Mouse (Mus musculus): Measurements from ENCODE around the gene Ier3. TPM values are rescaled to one million over a fixed set of nuclear protein-coding genes. Genes with fewer than 3 reads are reported as not detected.

Ier3 gene
- total RNA-seq, 1 experiment, result 32.3 TPM

DNA sequence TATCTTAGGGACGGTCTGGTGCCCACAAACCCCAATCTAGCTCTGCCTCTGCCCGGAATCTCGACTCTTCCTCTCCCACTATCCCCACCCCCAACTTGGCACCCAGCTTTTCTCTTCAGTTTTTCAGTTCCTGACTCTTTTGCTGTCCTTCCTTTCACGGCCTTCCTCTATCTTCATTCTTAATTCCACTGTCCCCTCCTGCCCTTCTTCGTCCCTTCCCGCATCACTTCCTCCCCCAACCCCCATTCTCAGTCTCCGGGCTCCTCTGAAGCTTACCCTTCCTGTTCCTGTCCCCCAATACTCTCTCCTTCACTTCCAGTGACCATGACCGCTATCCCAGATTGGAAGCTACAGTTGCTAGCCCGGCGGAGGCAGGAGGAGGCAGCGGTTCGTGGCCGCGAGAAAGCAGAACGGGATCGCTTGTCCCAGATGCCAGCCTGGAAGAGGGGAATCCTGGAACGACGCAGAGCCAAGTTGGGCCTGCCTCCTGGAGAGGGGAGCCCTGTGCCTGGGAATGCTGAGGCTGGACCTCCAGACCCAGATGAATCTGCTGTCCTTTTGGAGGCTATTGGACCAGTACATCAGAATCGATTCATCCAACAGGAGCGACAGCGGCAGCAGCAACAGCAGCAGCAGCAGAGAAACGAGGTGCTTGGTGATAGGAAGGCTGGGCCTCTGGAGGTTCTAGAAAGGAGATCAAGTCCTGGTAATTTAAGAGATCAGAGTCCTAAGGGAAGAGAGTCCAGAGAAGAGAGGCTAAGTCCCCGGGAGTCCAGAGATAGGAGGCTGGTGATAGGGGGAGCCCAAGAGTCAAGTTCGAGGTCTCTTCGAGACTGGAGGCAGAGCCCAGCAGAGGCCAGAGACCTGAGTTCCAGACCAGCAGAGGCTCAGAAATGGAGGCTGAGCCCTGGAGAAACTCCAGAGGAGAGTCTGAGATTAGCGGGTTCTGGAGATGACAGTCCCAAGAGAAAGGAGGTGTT, 45.7 kb downstream of the Ier3 start:
- Histone ChIP-seq H3K27ac (ENCODE audit: insufficient read depth, low read depth, low read length, poor library complexity, severe bottlenecking) (no peak overlapping the region), H3K9ac (ENCODE audit: insufficient read depth, low read depth, low read length, poor library complexity, severe bottlenecking) (peak overlapping the region; percentile 81), H3K4me1 (ENCODE audit: control insufficient read depth in 2 of 2, insufficient read depth in 2 of 2, low read length in 2 of 2, poor library complexity in 1 of 2) (peaks cover 6 to 15% of the 10 kb centered on the region in 2 experiments; a peak in 2 of 4 replicates), H3K4me3 (ENCODE audit: insufficient read depth in 1 of 2, low read depth in 1 of 2, low read length in 2 of 2, poor library complexity in 1 of 2, severe bottlenecking in 1 of 2) (peak overlapping the region; percentile 78 to 91), H3K36me3 (ENCODE audit: control insufficient read depth, insufficient read depth, low read length, poor library complexity, severe bottlenecking) (peaks cover 7% of the 10 kb centered on the region; the same call in 1 of the 2 replicates), H3K9me3 (ENCODE audit: control insufficient read depth, insufficient read depth, low read depth, low read length) (no peaks in the 10 kb centered on the region)
- in situ Hi-C loops (cut with MboI; ENCODE audit: low sequenced_read_pairs in 2 of 2, unreplicated experiment in 2 of 2), result no loop called here
- TF ChIP-seq ZNF384 (IDR thresholded peaks at IDR 0.05; ENCODE audit: low read depth, low read length), result no peak
- TF ChIP-seq ZC3H11A (IDR thresholded peaks at IDR 0.05; ENCODE audit: borderline replicate concordance, low read depth, low read length), result no peak
- no peak for TF ChIP-seq CHD2 (IDR thresholded peaks at IDR 0.05; ENCODE audit: low read depth, low read length)
- no peak for TF ChIP-seq MAFK (IDR thresholded peaks at IDR 0.05; ENCODE audit: insufficient read depth, low read depth, low read length)
- TF ChIP-seq HCFC1 (IDR thresholded peaks at IDR 0.05; ENCODE audit: borderline replicate concordance, insufficient read depth, low read length), result no peak
- DNase-seq (ENCODE audit: low read depth, low spot score), result no peak

GRCm38 (mm10) chr17:35868165-35868820, 46.8 kb downstream of the Ier3 start:
- Histone ChIP-seq H3K36me3 (ENCODE audit: control insufficient read depth, insufficient read depth, low read length, poor library complexity, severe bottlenecking) (peaks cover 5% of the 10 kb centered on the region; the same call in 1 of the 2 replicates), H3K27ac (ENCODE audit: insufficient read depth, low read depth, low read length, poor library complexity, severe bottlenecking) (peak overlapping the region; percentile 82), H3K9me3 (ENCODE audit: control insufficient read depth, insufficient read depth, low read depth, low read length) (no peaks in the 10 kb centered on the region), H3K4me1 (ENCODE audit: control insufficient read depth in 2 of 2, insufficient read depth in 2 of 2, low read length in 2 of 2, poor library complexity in 1 of 2) (peaks cover 6 to 14% of the 10 kb centered on the region in 2 experiments; a peak in 2 of 4 replicates), H3K9ac (ENCODE audit: insufficient read depth, low read depth, low read length, poor library complexity, severe bottlenecking) (peak overlapping the region; percentile 81; the same call in 1 of the 2 replicates), H3K4me3 (ENCODE audit: insufficient read depth in 1 of 2, low read depth in 1 of 2, low read length in 2 of 2, poor library complexity in 1 of 2, severe bottlenecking in 1 of 2) (peak overlapping the region; percentile 56 to 78)
- in situ Hi-C loops (cut with MboI; ENCODE audit: low sequenced_read_pairs in 2 of 2, unreplicated experiment in 2 of 2), result no loop called here
- no peak for DNase-seq (ENCODE audit: low read depth, low spot score)
- TF ChIP-seq MAFK (IDR thresholded peaks at IDR 0.05; ENCODE audit: insufficient read depth, low read depth, low read length) (no peak), HCFC1 (IDR thresholded peaks at IDR 0.05; ENCODE audit: borderline replicate concordance, insufficient read depth, low read length) (no peak), ZC3H11A (IDR thresholded peaks at IDR 0.05; ENCODE audit: borderline replicate concordance, low read depth, low read length) (no peak), CHD2 (IDR thresholded peaks at IDR 0.05; ENCODE audit: low read depth, low read length) (no peak), ZNF384 (IDR thresholded peaks at IDR 0.05; ENCODE audit: low read depth, low read length) (no peak)

GRCm38 (mm10) chr17:35868961-35869345, 47.5 kb downstream of the Ier3 start:
- no peak for TF ChIP-seq MAFK (IDR thresholded peaks at IDR 0.05; ENCODE audit: insufficient read depth, low read depth, low read length)
- no peak for TF ChIP-seq ZNF384 (IDR thresholded peaks at IDR 0.05; ENCODE audit: low read depth, low read length)
- no peak for TF ChIP-seq CHD2 (IDR thresholded peaks at IDR 0.05; ENCODE audit: low read depth, low read length)
- Histone ChIP-seq H3K4me1 (ENCODE audit: control insufficient read depth in 2 of 2, insufficient read depth in 2 of 2, low read length in 2 of 2, poor library complexity in 1 of 2) (peaks cover 6 to 11% of the 10 kb centered on the region in 2 experiments; a peak in 2 of 4 replicates), H3K36me3 (ENCODE audit: control insufficient read depth, insufficient read depth, low read length, poor library complexity, severe bottlenecking) (peaks cover 3% of the 10 kb centered on the region; the same call in 1 of the 2 replicates), H3K27ac (ENCODE audit: insufficient read depth, low read depth, low read length, poor library complexity, severe bottlenecking) (peak overlapping the region; percentile 82; the same call in 1 of the 2 replicates), H3K9me3 (ENCODE audit: control insufficient read depth, insufficient read depth, low read depth, low read length) (no peaks in the 10 kb centered on the region), H3K4me3 (ENCODE audit: insufficient read depth in 1 of 2, low read depth in 1 of 2, low read length in 2 of 2, poor library complexity in 1 of 2, severe bottlenecking in 1 of 2) (peak overlapping the region; percentile 56 to 78), H3K9ac (ENCODE audit: insufficient read depth, low read depth, low read length, poor library complexity, severe bottlenecking) (peak overlapping the region; percentile 81; the same call in 1 of the 2 replicates)
- in situ Hi-C loops (cut with MboI; ENCODE audit: low sequenced_read_pairs in 2 of 2, unreplicated experiment in 2 of 2), result no loop called here
- DNase-seq (ENCODE audit: low read depth, low spot score), result no peak

- H3K9me3 ChIP-seq (ENCODE audit: control insufficient read depth, insufficient read depth, low read depth, low read length), result no peaks in the 10 kb centered on the region
- peaks cover 6% of the 10 kb centered on the region in 2 experiments; a peak in 2 of 4 replicates for H3K4me1 ChIP-seq (ENCODE audit: control insufficient read depth in 2 of 2, insufficient read depth in 2 of 2, low read length in 2 of 2, poor library complexity in 1 of 2)
- in situ Hi-C loops (cut with MboI; ENCODE audit: low sequenced_read_pairs in 2 of 2, unreplicated experiment in 2 of 2), result loop anchor here in 1 of 2 experiments (5.0 kb wide), 1 partner anchor 42 kb away; no protein-coding TSS in a partner anchor
- no peak for TF ChIP-seq ZNF384 (IDR thresholded peaks at IDR 0.05; ENCODE audit: low read depth, low read length)
- no peak for TF ChIP-seq ZC3H11A (IDR thresholded peaks at IDR 0.05; ENCODE audit: borderline replicate concordance, low read depth, low read length)
- TF ChIP-seq HCFC1 (IDR thresholded peaks at IDR 0.05; ENCODE audit: borderline replicate concordance, insufficient read depth, low read length), result no peak
- no peak for TF ChIP-seq MAFK (IDR thresholded peaks at IDR 0.05; ENCODE audit: insufficient read depth, low read depth, low read length)
- no peak for TF ChIP-seq CHD2 (IDR thresholded peaks at IDR 0.05; ENCODE audit: low read depth, low read length)
- peak overlapping the region; percentile 82; the same call in 1 of the 2 replicates for H3K27ac ChIP-seq (ENCODE audit: insufficient read depth, low read depth, low read length, poor library complexity, severe bottlenecking)
- peak overlapping the region; percentile 81; the same call in 1 of the 2 replicates for H3K9ac ChIP-seq (ENCODE audit: insufficient read depth, low read depth, low read length, poor library complexity, severe bottlenecking)
- H3K4me3 ChIP-seq (ENCODE audit: insufficient read depth in 1 of 2, low read depth in 1 of 2, low read length in 2 of 2, poor library complexity in 1 of 2, severe bottlenecking in 1 of 2), result peak overlapping the region; percentile 56 to 78
- H3K36me3 ChIP-seq (ENCODE audit: control insufficient read depth, insufficient read depth, low read length, poor library complexity, severe bottlenecking), result peaks cover 3% of the 10 kb centered on the region; the same call in 1 of the 2 replicates
- DNase-seq (ENCODE audit: low read depth, low spot score), result peak; percentile 84
These were observed 48.0 kb downstream of the Ier3 start for GRCm38 (mm10) chr17:35869346-35870067.
